ENCODE assay signal across 8 mouse cellular contexts in genomic region chr12:69681566-69682061, GRCm38 (mm10). TPM values are rescaled to one million over a fixed set of nuclear protein-coding genes. Genes with fewer than 3 reads are reported as not detected.
DNase-seq lines count a peak whose midpoint lies in the region; ATAC-seq and TF ChIP-seq lines count a peak whose summit lies in the region.

Gene Sos2, minus strand, starts transcription at chr12:69681852.

- peak within 1 kb of the TSS; percentile 48; the same call in 1 of the 2 replicates for H3K27ac ChIP-seq in thymus, adult 2 months (ENCODE audit: control insufficient read depth, insufficient read depth, low read length)
- peak within 1 kb of the TSS; percentile 96 for H3K27ac ChIP-seq in embryonic facial prominence, embryonic 10.5 days (replicated peaks)
- peak within 1 kb of the TSS; percentile 99 for H3K27ac ChIP-seq in intestine, embryonic 16.5 days (ENCODE audit: low read length)
- peak within 1 kb of the TSS; percentile 90 for H3K27ac ChIP-seq in small intestine, adult 2 months (ENCODE audit: insufficient read depth, low read depth, low read length)

- 9% methylated on average over 75 of the region's 85 CpGs for WGBS in thymus, adult 2 months
- 5% methylated on average over 84 of the region's 85 CpGs for WGBS in embryonic facial prominence, embryonic 10.5 days
- WGBS in intestine, embryonic 16.5 days: 0% methylated on average over 45 of the region's 85 CpGs
- WGBS in small intestine, adult 2 months: 2% methylated on average over 81 of the region's 85 CpGs

- H3K9me3 ChIP-seq in embryonic facial prominence, embryonic 10.5 days: no peaks in the 10 kb centered on the region
- H3K9me3 ChIP-seq in intestine, embryonic 16.5 days (ENCODE audit: control insufficient read depth, low read length): no peaks in the 10 kb centered on the region

- peak within 1 kb of the TSS; percentile 77 for H3K4me2 ChIP-seq in intestine, embryonic 16.5 days (ENCODE audit: low read depth, low read length)

- peaks cover 5% of the 10 kb centered on the region; the same call in 1 of the 2 replicates for H3K4me1 ChIP-seq in thymus, adult 2 months (replicated peaks; ENCODE audit: control insufficient read depth, insufficient read depth, low read length)
- peaks cover 14% of the 10 kb centered on the region for H3K4me1 ChIP-seq in embryonic facial prominence, embryonic 10.5 days
- H3K4me1 ChIP-seq in intestine, embryonic 16.5 days (ENCODE audit: control insufficient read depth, insufficient read depth, low read length): peaks cover 11% of the 10 kb centered on the region
- peaks cover 2% of the 10 kb centered on the region; the same call in 1 of the 2 replicates for H3K4me1 ChIP-seq in small intestine, adult 2 months (ENCODE audit: control insufficient read depth, insufficient read depth, insufficient read length, low read length)

- peak within 1 kb of the TSS; percentile 99 for H3K9ac ChIP-seq in intestine, embryonic 16.5 days (ENCODE audit: low read depth, low read length)

- H3K27me3 ChIP-seq in thymus, adult 2 months (ENCODE audit: control insufficient read depth, insufficient read depth, low read length): no peaks in the 10 kb centered on the region
- peaks cover 9% of the 10 kb centered on the region for H3K27me3 ChIP-seq in embryonic facial prominence, embryonic 10.5 days (replicated peaks; ENCODE audit: low read depth, poor library complexity, severe bottlenecking)
- H3K27me3 ChIP-seq in intestine, embryonic 16.5 days (replicated peaks; ENCODE audit: control insufficient read depth, insufficient read depth, low read length): no peaks in the 10 kb centered on the region
- no peaks in the 10 kb centered on the region for H3K27me3 ChIP-seq in small intestine, adult 2 months (ENCODE audit: control insufficient read depth, insufficient read depth, low read length)

- intact Hi-C loops in left cerebral cortex, postnatal 36 days (cut with DNase I): loop anchor here (5.0 kb wide), 3 partner anchors 34 to 324 kb away; partner anchors contain the start of gene Nemf

- peak within 1 kb of the TSS; percentile 98 for H3K4me3 ChIP-seq in thymus, adult 2 months (ENCODE audit: control insufficient read depth, insufficient read depth, low read length)
- H3K4me3 ChIP-seq in embryonic facial prominence, embryonic 10.5 days: peak within 1 kb of the TSS; percentile 93
- peak within 1 kb of the TSS; percentile 98 for H3K4me3 ChIP-seq in intestine, embryonic 16.5 days (ENCODE audit: low read length)
- H3K4me3 ChIP-seq in small intestine, adult 2 months (ENCODE audit: low read depth, low read length): peak within 1 kb of the TSS; percentile 95

- no peak for TF ChIP-seq POLR2A in thymus, adult 2 months (IDR thresholded peaks at IDR 0.05; ENCODE audit: control insufficient read depth, extremely low read depth, insufficient read depth, low read length, poor library complexity)
- TF ChIP-seq POLR2A in small intestine, adult 2 months (IDR thresholded peaks at IDR 0.05; ENCODE audit: low read depth, low read length): no peak

- DNase-seq in thymus, adult 2 months: peak; percentile 32
- no peak for DNase-seq in thymus, postnatal 0 days (ENCODE audit: low spot score)
- no peak for DNase-seq in embryonic facial prominence, embryonic 10.5 days (ENCODE audit: low spot score)
- no peak for DNase-seq in gonadal fat pad, adult 2 months (ENCODE audit: low read depth)
- peak; percentile 45 to 75 for DNase-seq in left cerebral cortex, postnatal 36 days (ENCODE audit: low spot score in 2 of 2)

- TF ChIP-seq CTCF in thymus, adult 2 months (IDR thresholded peaks at IDR 0.05; ENCODE audit: borderline replicate concordance, control insufficient read depth, extremely low read depth, insufficient read depth, low read length, poor library complexity): no peak
- no peak for TF ChIP-seq CTCF in small intestine, adult 2 months (IDR thresholded peaks at IDR 0.05; ENCODE audit: extremely low read depth, insufficient read length, insufficient replicate concordance, low read depth, low read length)

- H3K36me3 ChIP-seq in thymus, adult 2 months (ENCODE audit: control insufficient read depth, insufficient read depth, low read length): no peaks in the 10 kb centered on the region
- no peaks in the 10 kb centered on the region for H3K36me3 ChIP-seq in embryonic facial prominence, embryonic 10.5 days (replicated peaks)
- H3K36me3 ChIP-seq in intestine, embryonic 16.5 days (ENCODE audit: control insufficient read depth, insufficient read depth, low read length): no peaks in the 10 kb centered on the region
- no peaks in the 10 kb centered on the region for H3K36me3 ChIP-seq in small intestine, adult 2 months (ENCODE audit: control insufficient read depth, insufficient read depth, low read length)

- peak; percentile 82 for ATAC-seq in intestine, embryonic 16.5 days
- ATAC-seq in megakaryocyte-erythroid progenitor cell, adult 5-6 weeks (replicated peaks; ENCODE audit: low FRiP score, low TSS enrichment, poor library complexity, severe bottlenecking): no peak

RNA-seq across cellular contexts. Expression of gene Sos2, which starts in this region (rescaled TPM):
- polyA plus RNA-seq in thymus, adult 2 months (2012; rRNA removed): 17.8 and 18.0 TPM in 2 replicates
- polyA plus RNA-seq in thymus, postnatal 0 days (2015; fragmentation: Nextera tagmentation; extraction: Ambion mirVana): 5.9 and 6.9 TPM in 2 replicates
- polyA plus RNA-seq in embryonic facial prominence, embryonic 10.5 days (2016; fragmentation: Nextera tagmentation; extraction: Ambion mirVana): 8.6 and 9.7 TPM in 2 replicates
- 23.6 and 26.1 TPM in 2 replicates for polyA plus RNA-seq in gonadal fat pad, adult 2 months (2012; rRNA removed)
- polyA plus RNA-seq in intestine, embryonic 16.5 days (2015; fragmentation: Nextera tagmentation; extraction: Ambion mirVana): 7.0 and 7.2 TPM in 2 replicates
- total RNA-seq in left cerebral cortex, postnatal 36 days (2021): 10 to 100 TPM; 30.8 to 33.7 TPM
- total RNA-seq in megakaryocyte-erythroid progenitor cell, adult 5-6 weeks (2014; fragmentation: Nextera tagmentation): 64.5 and 74.0 TPM in 2 replicates
- total RNA-seq in megakaryocyte-erythroid progenitor cell, adult 5-6 weeks (2017): 30.2 and 36.3 TPM in 2 replicates
- polyA plus RNA-seq in small intestine, adult 2 months (2012; rRNA removed): 4.3 and 12.0 TPM in 2 replicates

Comparison
In these comparisons a context has a peak if more than half of its experiments do, and no peak if none do; other contexts are left out.
1. DNase-seq: peak in thymus, adult 2 months (single experiment) and left cerebral cortex, postnatal 36 days (2 of 2); none in thymus, postnatal 0 days (single experiment), embryonic facial prominence, embryonic 10.5 days (single experiment) and gonadal fat pad, adult 2 months (single experiment).
2. H3K27ac ChIP-seq: peak in every context shown above with its lines; median percentile 99 in intestine, embryonic 16.5 days; 96 in embryonic facial prominence, embryonic 10.5 days; 90 in small intestine, adult 2 months; 48 in thymus, adult 2 months.
3. Peak in every context shown above with its lines, with median percentiles within 50 percentile points of each other: H3K4me3 ChIP-seq.